Mouse (Mus musculus) gastrocnemius, postnatal 10 days (tissue): ENCODE results near the gene Mre11a. TPM values are rescaled to one million over a fixed set of nuclear protein-coding genes. Genes with fewer than 3 reads are reported as not detected.

ENCODE experiments used
- DNase-seq: peaks from one replicate; pipeline ENCODE4 v3.0.0; 2021; ENCODE audit warnings: mixed read lengths
- long read RNA-seq, 2 experiments: library from polyadenylated mRNA; stranded (forward); transcript quantifications; one replicate each; pipeline ENCODE4 v2.0.0; 2021
- total RNA-seq, 2 experiments: library from RNA; stranded (reverse); gene quantifications; 2 replicates each; pipeline ENCODE4 v1.2.3; 2021

The Mre11a gene
- total RNA-seq, result 10 to 100 TPM; 11.4 to 14.3 TPM
- long read RNA-seq, experiment 1, transcript Mre11a-201 (20 exons, 3,286 nt), result major isoform, 7 of 13 reads
- long read RNA-seq, experiment 1, partial matches to known transcripts, result 3 of 13 reads
- long read RNA-seq, experiment 1, other reads (novel, unspliced or antisense), result 3 of 13 reads
- long read RNA-seq, experiment 2, transcript Mre11a-201 (20 exons, 3,286 nt), result major isoform, 5 of 12 reads
- long read RNA-seq, experiment 2, partial matches to known transcripts, result 2 of 12 reads
- long read RNA-seq, experiment 2, other reads (novel, unspliced or antisense), result 5 of 12 reads

- peak; percentile 83 for DNase-seq
Measured at GRCm38 (mm10) chr9:14784039-14785002, at the start of gene Mre11a, which contains the start of gene Ankrd49. TSS of gene Mre11a (plus strand) at chr9:14784654. TSS of gene Ankrd49 (minus strand) at chr9:14784856.

GRCm38 (mm10) chr9:14739498-14740150 is 44.8 kb upstream of the Mre11a start:
- DNase-seq, result no peak

- DNase-seq, result no peak
Measured at GRCm38 (mm10) chr9:14740151-14740924, 44.1 kb upstream of the Mre11a start, which contains the start of gene Piwil4. TSS of gene Piwil4 (minus strand) at chr9:14740733.

GRCm38 (mm10) chr9:14750901-14751502 is 33.5 kb upstream of the Mre11a start:
- DNase-seq, result peak; percentile 10

- peak; percentile 30 for DNase-seq
Measured at GRCm38 (mm10) chr9:14751503-14752000, 32.9 kb upstream of the Mre11a start.

GRCm38 (mm10) chr9:14752001-14752522 is 32.4 kb upstream of the Mre11a start, which contains the start of gene Fut4:
TSS of gene Fut4 (minus strand) at chr9:14752393.
- DNase-seq, result peak; percentile 65

- no peak for DNase-seq
Measured at GRCm38 (mm10) chr9:14753947-14754346, 30.5 kb upstream of the Mre11a start.

- DNase-seq, result no peak
Measured at GRCm38 (mm10) chr9:14754469-14754868, 30.0 kb upstream of the Mre11a start.

- no peak for DNase-seq
Measured at GRCm38 (mm10) chr9:14758590-14758989, 25.9 kb upstream of the Mre11a start.

GRCm38 (mm10) chr9:14759261-14759660 is 25.2 kb upstream of the Mre11a start:
- no peak for DNase-seq

GRCm38 (mm10) chr9:14764765-14765164 is 19.7 kb upstream of the Mre11a start:
- peak; percentile 54 for DNase-seq

- DNase-seq, result no peak
Measured at GRCm38 (mm10) chr9:14769811-14770210, 14.6 kb upstream of the Mre11a start.

GRCm38 (mm10) chr9:14770803-14771471 is 13.5 kb upstream of the Mre11a start, which contains the start of gene 1700012B09Rik:
TSS of gene 1700012B09Rik (minus strand) at chr9:14771030.
- DNase-seq, result no peak

GRCm38 (mm10) chr9:14772074-14772473 is 12.4 kb upstream of the Mre11a start:
- no peak for DNase-seq

- DNase-seq, result no peak
Measured at GRCm38 (mm10) chr9:14773813-14774212, 10.6 kb upstream of the Mre11a start.

- DNase-seq, result no peak
Measured at GRCm38 (mm10) chr9:14778341-14778740, 6.1 kb upstream of the Mre11a start.

GRCm38 (mm10) chr9:14787356-14787755 is 2.9 kb downstream of the Mre11a start:
- DNase-seq, result no peak

GRCm38 (mm10) chr9:14805714-14806113 is 21.3 kb downstream of the Mre11a start:
- DNase-seq, result no peak

GRCm38 (mm10) chr9:14806786-14807185 is 22.3 kb downstream of the Mre11a start:
- no peak for DNase-seq

GRCm38 (mm10) chr9:14810111-14810510 is 25.7 kb downstream of the Mre11a start:
- no peak for DNase-seq
